Mouse (Mus musculus): ENCODE data around the gene Gapvd1. TPM values are rescaled to one million over a fixed set of nuclear protein-coding genes. Genes with fewer than 3 reads are reported as not detected.

Gapvd1 gene
- polyA plus RNA-seq, 1 experiment, result 36.9 TPM

- TF ChIP-seq CTCF (IDR thresholded peaks at IDR 0.05; ENCODE audit: borderline replicate concordance, control insufficient read depth, extremely low read depth, insufficient read depth, low read length, poor library complexity) (no peak), POLR2A (IDR thresholded peaks at IDR 0.05; ENCODE audit: control insufficient read depth, extremely low read depth, insufficient read depth, low read length, poor library complexity) (no peak)
- Histone ChIP-seq H3K4me1 (replicated peaks; ENCODE audit: control insufficient read depth, insufficient read depth, low read length) (no peaks in the 10 kb centered on the region; the same call in 1 of the 2 replicates), H3K36me3 (ENCODE audit: control insufficient read depth, insufficient read depth, low read length) (no peaks in the 10 kb centered on the region), H3K27me3 (ENCODE audit: control insufficient read depth, insufficient read depth, low read length) (no peaks in the 10 kb centered on the region), H3K27ac (ENCODE audit: control insufficient read depth, insufficient read depth, low read length) (no peak overlapping the region), H3K4me3 (ENCODE audit: control insufficient read depth, insufficient read depth, low read length) (no peak overlapping the region)
- 95% methylated on average over 12 of the region's 12 CpGs for WGBS
- DNase-seq, result no peak
Measured at GRCm38 (mm10) chr2:34632051-34632450, 123.0 kb downstream of the Gapvd1 start.

- Histone ChIP-seq H3K27me3 (ENCODE audit: control insufficient read depth, insufficient read depth, low read length) (no peaks in the 10 kb centered on the region), H3K4me1 (replicated peaks; ENCODE audit: control insufficient read depth, insufficient read depth, low read length) (no peaks in the 10 kb centered on the region; the same call in 1 of the 2 replicates), H3K36me3 (ENCODE audit: control insufficient read depth, insufficient read depth, low read length) (no peaks in the 10 kb centered on the region), H3K4me3 (ENCODE audit: control insufficient read depth, insufficient read depth, low read length) (no peak overlapping the region), H3K27ac (ENCODE audit: control insufficient read depth, insufficient read depth, low read length) (no peak overlapping the region)
- DNase-seq, result no peak
- WGBS, result 95% methylated on average over 6 of the region's 6 CpGs
- no peak for TF ChIP-seq POLR2A (IDR thresholded peaks at IDR 0.05; ENCODE audit: control insufficient read depth, extremely low read depth, insufficient read depth, low read length, poor library complexity)
- TF ChIP-seq CTCF (IDR thresholded peaks at IDR 0.05; ENCODE audit: borderline replicate concordance, control insufficient read depth, extremely low read depth, insufficient read depth, low read length, poor library complexity), result no peak
Measured at GRCm38 (mm10) chr2:34630445-34630844, 124.6 kb downstream of the Gapvd1 start.

DNA sequence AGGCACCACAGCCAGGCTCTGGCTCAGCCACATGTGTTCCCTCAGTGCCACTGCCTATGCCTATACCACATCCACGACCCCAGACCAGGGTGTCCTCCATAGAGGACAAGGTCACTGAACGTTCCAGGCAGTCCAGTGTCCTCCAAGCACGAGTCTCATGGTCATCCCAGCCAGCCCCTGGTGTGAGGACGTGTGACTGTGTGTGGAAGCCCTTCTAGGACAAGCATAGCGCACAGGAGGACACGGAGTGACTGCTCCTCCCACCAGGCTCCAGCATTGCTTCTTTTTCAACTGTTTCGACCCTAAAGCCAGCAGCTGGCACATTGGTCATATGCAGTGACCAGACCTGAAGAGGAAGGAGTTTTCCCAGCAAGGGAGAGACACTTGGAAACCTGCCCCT lies 125.3 kb downstream of the Gapvd1 start:
- H3K27me3 ChIP-seq (ENCODE audit: control insufficient read depth, insufficient read depth, low read length), result no peaks in the 10 kb centered on the region
- H3K4me1 ChIP-seq (replicated peaks; ENCODE audit: control insufficient read depth, insufficient read depth, low read length), result no peaks in the 10 kb centered on the region; the same call in 1 of the 2 replicates
- H3K4me3 ChIP-seq (ENCODE audit: control insufficient read depth, insufficient read depth, low read length), result no peak overlapping the region
- DNase-seq, result no peak
- no peak overlapping the region for H3K27ac ChIP-seq (ENCODE audit: control insufficient read depth, insufficient read depth, low read length)
- H3K36me3 ChIP-seq (ENCODE audit: control insufficient read depth, insufficient read depth, low read length), result no peaks in the 10 kb centered on the region
- TF ChIP-seq POLR2A (IDR thresholded peaks at IDR 0.05; ENCODE audit: control insufficient read depth, extremely low read depth, insufficient read depth, low read length, poor library complexity), result no peak
- TF ChIP-seq CTCF (IDR thresholded peaks at IDR 0.05; ENCODE audit: borderline replicate concordance, control insufficient read depth, extremely low read depth, insufficient read depth, low read length, poor library complexity), result no peak
- 87% methylated on average over 7 of the region's 7 CpGs for WGBS

GRCm38 (mm10) chr2:34628903-34629540 lies 126.0 kb downstream of the Gapvd1 start:
- Histone ChIP-seq H3K27me3 (ENCODE audit: control insufficient read depth, insufficient read depth, low read length) (no peaks in the 10 kb centered on the region), H3K27ac (ENCODE audit: control insufficient read depth, insufficient read depth, low read length) (no peak overlapping the region), H3K4me1 (replicated peaks; ENCODE audit: control insufficient read depth, insufficient read depth, low read length) (no peaks in the 10 kb centered on the region; the same call in 1 of the 2 replicates), H3K36me3 (ENCODE audit: control insufficient read depth, insufficient read depth, low read length) (no peaks in the 10 kb centered on the region), H3K4me3 (ENCODE audit: control insufficient read depth, insufficient read depth, low read length) (no peak overlapping the region)
- no peak for DNase-seq
- WGBS, result 62% methylated on average over 4 of the region's 4 CpGs
- no peak for TF ChIP-seq CTCF (IDR thresholded peaks at IDR 0.05; ENCODE audit: borderline replicate concordance, control insufficient read depth, extremely low read depth, insufficient read depth, low read length, poor library complexity)
- no peak for TF ChIP-seq POLR2A (IDR thresholded peaks at IDR 0.05; ENCODE audit: control insufficient read depth, extremely low read depth, insufficient read depth, low read length, poor library complexity)

GRCm38 (mm10) chr2:34627328-34628226 lies 127.5 kb downstream of the Gapvd1 start:
- WGBS, result 39% methylated on average over 17 of the region's 17 CpGs
- Histone ChIP-seq H3K27ac (ENCODE audit: control insufficient read depth, insufficient read depth, low read length) (no peak overlapping the region), H3K4me1 (replicated peaks; ENCODE audit: control insufficient read depth, insufficient read depth, low read length) (no peaks in the 10 kb centered on the region; the same call in 1 of the 2 replicates), H3K27me3 (ENCODE audit: control insufficient read depth, insufficient read depth, low read length) (no peaks in the 10 kb centered on the region), H3K36me3 (ENCODE audit: control insufficient read depth, insufficient read depth, low read length) (no peaks in the 10 kb centered on the region), H3K4me3 (ENCODE audit: control insufficient read depth, insufficient read depth, low read length) (no peak overlapping the region)
- no peak for TF ChIP-seq CTCF (IDR thresholded peaks at IDR 0.05; ENCODE audit: borderline replicate concordance, control insufficient read depth, extremely low read depth, insufficient read depth, low read length, poor library complexity)
- no peak for TF ChIP-seq POLR2A (IDR thresholded peaks at IDR 0.05; ENCODE audit: control insufficient read depth, extremely low read depth, insufficient read depth, low read length, poor library complexity)
- no peak for DNase-seq

Other genes starting within 250 kb of the Gapvd1 start
- gene Hspa5, start 16.7 kb upstream of the Gapvd1 start, polyA plus RNA-seq (2012; rRNA removed), result 376 and 377 TPM in 2 replicates
- 27.2 and 31.1 TPM in 2 replicates for gene Rabepk, start 44.7 kb upstream of the Gapvd1 start, polyA plus RNA-seq (2012; rRNA removed)
- gene Fbxw2, start 71.1 kb upstream of the Gapvd1 start, polyA plus RNA-seq (2012; rRNA removed), result 55.4 and 58.2 TPM in 2 replicates
- gene Gm34653, start 77.8 kb upstream of the Gapvd1 start, polyA plus RNA-seq (2012; rRNA removed), result not detected in 2 replicates
- gene Cutal, start 119.2 kb upstream of the Gapvd1 start, polyA plus RNA-seq (2012; rRNA removed), result 3.7 and 8.2 TPM in 2 replicates
- 10.8 and 15.1 TPM in 2 replicates for gene Psmd5, start 119.7 kb upstream of the Gapvd1 start, polyA plus RNA-seq (2012; rRNA removed)
- gene Phf19, start 158.8 kb upstream of the Gapvd1 start, polyA plus RNA-seq (2012; rRNA removed), result 18.8 and 24.1 TPM in 2 replicates
- 76.7 and 80.4 TPM in 2 replicates for gene Traf1, start 206.5 kb upstream of the Gapvd1 start, polyA plus RNA-seq (2012; rRNA removed)